Mouse (Mus musculus) kidney, adult 9 months (tissue): ENCODE results near the gene Vps8.
A peak's percentile ranks its signal among the peaks of the same experiment; 100 is the strongest.

ENCODE experiments used
- DNase-seq: peaks from one replicate; pipeline ENCODE4 v3.0.0; 2022

The Vps8 gene

DNA sequence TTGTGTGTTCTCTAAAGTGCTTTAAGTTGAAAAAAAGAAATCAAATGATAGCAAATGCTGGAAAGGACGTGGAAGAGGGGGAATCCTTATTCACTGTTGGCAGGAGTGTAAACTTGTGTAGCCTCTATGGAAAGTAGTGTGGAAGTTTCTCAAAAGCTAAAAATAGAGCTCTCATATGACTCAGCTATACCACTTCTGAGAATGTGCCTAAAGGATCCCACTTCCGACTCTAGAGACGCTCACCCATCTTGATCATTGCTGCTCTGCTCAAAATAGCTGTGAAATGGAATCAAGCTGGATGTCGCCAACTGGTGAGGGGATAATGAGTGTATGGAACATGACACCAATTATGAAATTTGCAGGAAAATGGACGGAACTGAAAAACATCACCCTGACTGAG is 264.5 kb downstream of the Vps8 start:
- no peak for DNase-seq

DNA sequence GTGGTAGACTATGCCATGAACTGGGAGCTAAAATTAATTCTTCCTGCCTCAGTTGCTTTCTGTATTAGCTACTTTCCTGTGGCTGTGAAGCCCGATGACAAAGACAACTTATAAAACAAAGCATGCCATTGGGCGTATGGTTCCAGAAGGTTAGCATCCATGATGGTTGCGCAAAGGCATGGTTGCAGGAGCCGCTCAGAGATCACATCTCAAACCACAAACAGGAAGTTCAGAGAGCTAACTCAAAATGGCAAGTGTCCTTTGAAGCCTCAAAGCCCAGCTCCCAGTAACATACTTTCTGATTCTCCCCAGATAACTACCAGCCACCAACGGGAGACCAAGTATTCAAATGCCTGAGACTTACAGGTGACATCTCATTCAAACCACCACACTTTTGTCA is 266.2 kb downstream of the Vps8 start:
- DNase-seq, result no peak

DNA sequence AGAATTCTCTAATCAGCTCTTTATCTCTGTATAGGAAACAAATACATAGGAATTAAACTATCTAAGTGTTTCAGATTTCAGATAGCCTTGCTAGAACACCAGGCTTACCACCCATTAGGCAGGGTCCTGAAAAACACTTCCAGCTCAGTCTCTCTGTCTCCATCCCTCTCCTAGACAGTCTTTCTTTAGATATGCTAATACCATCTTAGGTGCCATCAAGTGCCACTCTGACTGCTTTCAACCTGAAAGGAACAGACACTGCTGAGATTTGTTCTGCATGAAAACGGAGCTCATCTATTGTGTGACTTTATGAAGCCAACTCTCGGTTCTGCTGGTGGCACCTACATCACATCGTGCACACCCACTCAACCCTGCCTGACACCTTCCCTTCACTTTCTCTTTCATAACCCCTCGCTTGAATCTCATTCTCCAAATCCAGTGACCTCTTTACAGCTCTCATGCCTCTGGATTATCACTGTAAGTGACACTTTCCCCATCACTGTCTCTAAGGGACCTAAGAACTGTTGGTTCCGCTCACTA is 267.4 kb downstream of the Vps8 start:
- no peak for DNase-seq

- peak; percentile 45 for DNase-seq
Measured at GRCm38 (mm10) chr16:21693981-21694462, 271.1 kb downstream of the Vps8 start.
